Mouse (Mus musculus) midbrain, embryonic 16.5 days (tissue): ENCODE results near the gene Ttyh1. TPM values are rescaled to one million over a fixed set of nuclear protein-coding genes. Genes with fewer than 3 reads are reported as not detected.

Experiments
- ATAC-seq: fragments of 200-750 bp; cut with Nextera tagmentation; 2 replicates; pipeline ENCODE4 v1.8.0; 2017; ENCODE audit warnings: moderate TSS enrichment
- H3K27ac ChIP-seq: fragments of 300-500 bp; sonication (generic); 2 replicates; pipeline ENCODE4 v1.5.1; 2014; ENCODE audit warnings: mild to moderate bottlenecking, low read length, mixed read lengths
- H3K27me3 ChIP-seq: fragments of 300-500 bp; sonication (generic); 2 replicates; pipeline ENCODE4 v1.6.1; 2014; ENCODE audit warnings: low read depth, low read length, mixed read lengths; ENCODE audit not compliant: control insufficient read depth, insufficient read depth
- H3K36me3 ChIP-seq: fragments of 300-500 bp; sonication (generic); 2 replicates; pipeline ENCODE4 v1.6.1; 2014; ENCODE audit warnings: mild to moderate bottlenecking, low read length, moderate library complexity, mixed read lengths; ENCODE audit not compliant: control insufficient read depth, insufficient read depth
- H3K4me1 ChIP-seq: fragments of 300-500 bp; sonication (generic); 2 replicates; pipeline ENCODE4 v1.6.1; 2014; ENCODE audit warnings: mild to moderate bottlenecking, low read length, mixed read lengths; ENCODE audit not compliant: control insufficient read depth, insufficient read depth
- H3K4me2 ChIP-seq: fragments of 300-500 bp; sonication (generic); 2 replicates; pipeline ENCODE4 v1.6.1; 2014; ENCODE audit warnings: mild to moderate bottlenecking, low read length, mixed read lengths
- H3K4me3 ChIP-seq: fragments of 300-500 bp; sonication (generic); 2 replicates; pipeline ENCODE4 v1.5.1; 2014; ENCODE audit warnings: low read depth, mild to moderate bottlenecking, low read length, moderate library complexity, mixed read lengths
- H3K9ac ChIP-seq: fragments of 300-500 bp; sonication (generic); 2 replicates; pipeline ENCODE4 v1.6.1; 2014; ENCODE audit warnings: low read depth, low read length, mixed read lengths
- H3K9me3 ChIP-seq: fragments of 300-500 bp; sonication (generic); replicated peaks from 2 replicates; pipeline ENCODE4 v1.6.1; 2014; ENCODE audit warnings: mild to moderate bottlenecking, low read length, mixed read lengths; ENCODE audit not compliant: control insufficient read depth, poor library complexity, severe bottlenecking
- WGBS: fragments of 180-500 bp; shearing (Covaris S2); extraction: QIAGEN DNeasy Blood & Tissue Kit; methylation state at CpG from one replicate; pipeline ENCODE4 v1.1.7; 2014; 5-methylcytosine and 5-hydroxymethylcytosine counted together
- polyA plus RNA-seq: library from polyadenylated mRNA; unstranded; fragments of >200 nt; fragmentation: Nextera tagmentation; extraction: Ambion mirVana; gene quantifications from 2 replicates; pipeline ENCODE4 v1.2.1, GENCODE M21; 2015

Gene Ttyh1
- polyA plus RNA-seq, 1 experiment from 2014 or later: 158 TPM

GRCm38 (mm10) chr7:4117050-4117814 is 2.0 kb upstream of the Ttyh1 start:
- Histone ChIP-seq H3K36me3 (no peaks in the 10 kb centered on the region), H3K4me2 (no peak overlapping the region), H3K27me3 (no peaks in the 10 kb centered on the region), H3K27ac (no peak overlapping the region), H3K9ac (no peak overlapping the region), H3K9me3 (no peaks in the 10 kb centered on the region), H3K4me1 (peaks cover 20% of the 10 kb centered on the region), H3K4me3 (no peak overlapping the region)
- ATAC-seq: no peak
- 73% methylated on average over 8 of the region's 8 CpGs for WGBS

- no peak for ATAC-seq
These were observed 1.0 kb downstream of the Ttyh1 start for GRCm38 (mm10) chr7:4119976-4120921.

GRCm38 (mm10) chr7:4122076-4122768 is 3.0 kb downstream of the Ttyh1 start:
- H3K4me1 ChIP-seq: peaks cover 42% of the 10 kb centered on the region
- no peak for ATAC-seq
- peak overlapping the region; percentile 4; the same call in 1 of the 2 replicates for H3K4me3 ChIP-seq
- H3K9me3 ChIP-seq: no peaks in the 10 kb centered on the region
- no peaks in the 10 kb centered on the region for H3K27me3 ChIP-seq
- no peaks in the 10 kb centered on the region for H3K36me3 ChIP-seq
- 43% methylated on average over 11 of the region's 11 CpGs for whole genome bisulfite sequencing
- H3K9ac ChIP-seq: peak overlapping the region; percentile 94
- peak overlapping the region; percentile 90 for H3K27ac ChIP-seq
- H3K4me2 ChIP-seq: peak overlapping the region; percentile 71

More at GRCm38 (mm10) chr7:4119976-4120921, 1.0 kb downstream of the Ttyh1 start:
- H3K36me3 ChIP-seq: no peaks in the 10 kb centered on the region
- 4% methylated on average over 17 of the region's 19 CpGs for WGBS
- no peaks in the 10 kb centered on the region for H3K9me3 ChIP-seq
- H3K4me3 ChIP-seq: peak overlapping the region; percentile 87
- H3K27ac ChIP-seq: peak overlapping the region; percentile 90
- H3K4me1 ChIP-seq: peaks cover 39% of the 10 kb centered on the region
- peak overlapping the region; percentile 71 for H3K4me2 ChIP-seq
- H3K9ac ChIP-seq: peak overlapping the region; percentile 94
- no peaks in the 10 kb centered on the region for H3K27me3 ChIP-seq

- Histone ChIP-seq H3K9ac (peak overlapping the region; percentile 94), H3K4me2 (peak overlapping the region; percentile 71), H3K36me3 (no peaks in the 10 kb centered on the region), H3K9me3 (no peaks in the 10 kb centered on the region), H3K27me3 (no peaks in the 10 kb centered on the region), H3K27ac (peak overlapping the region; percentile 90), H3K4me1 (peaks cover 42% of the 10 kb centered on the region), H3K4me3 (no peak overlapping the region)
- WGBS: 80% methylated on average over 10 of the region's 10 CpGs
- ATAC-seq: no peak
These were observed 3.6 kb downstream of the Ttyh1 start for GRCm38 (mm10) chr7:4122783-4123182.

GRCm38 (mm10) chr7:4123732-4124131 is 4.5 kb downstream of the Ttyh1 start:
- Histone ChIP-seq H3K36me3 (no peaks in the 10 kb centered on the region), H3K4me3 (peak overlapping the region; percentile 30), H3K4me1 (peaks cover 41% of the 10 kb centered on the region), H3K9ac (peak overlapping the region; percentile 61), H3K9me3 (no peaks in the 10 kb centered on the region), H3K27me3 (no peaks in the 10 kb centered on the region), H3K27ac (peak overlapping the region; percentile 90), H3K4me2 (peak overlapping the region; percentile 54)
- WGBS: 0% methylated on average over 1 of the region's 1 CpGs
- peak; percentile 77 for ATAC-seq

GRCm38 (mm10) chr7:4124315-4124759 is 5.1 kb downstream of the Ttyh1 start:
- Histone ChIP-seq H3K4me3 (peak overlapping the region; percentile 30), H3K27me3 (no peaks in the 10 kb centered on the region), H3K4me1 (peaks cover 36% of the 10 kb centered on the region), H3K36me3 (no peaks in the 10 kb centered on the region), H3K27ac (peak overlapping the region; percentile 90), H3K9ac (peak overlapping the region; percentile 61), H3K9me3 (no peaks in the 10 kb centered on the region), H3K4me2 (peak overlapping the region; percentile 54)
- WGBS: under 1% methylated on average over 10 of the region's 10 CpGs
- peak; percentile 90 for ATAC-seq

- peak; percentile 7 for ATAC-seq
These were observed 5.6 kb downstream of the Ttyh1 start for GRCm38 (mm10) chr7:4124856-4125255.

GRCm38 (mm10) chr7:4125306-4125705 is 6.1 kb downstream of the Ttyh1 start:
- Histone ChIP-seq H3K36me3 (no peaks in the 10 kb centered on the region), H3K4me1 (peaks cover 35% of the 10 kb centered on the region), H3K27ac (peak overlapping the region; percentile 90), H3K27me3 (no peaks in the 10 kb centered on the region), H3K4me2 (no peak overlapping the region; the same call in 1 of the 2 replicates), H3K4me3 (no peak overlapping the region), H3K9ac (peak overlapping the region; percentile 15; the same call in 1 of the 2 replicates), H3K9me3 (no peaks in the 10 kb centered on the region)
- WGBS: 25% methylated on average over 9 of the region's 9 CpGs
- ATAC-seq: no peak

More at GRCm38 (mm10) chr7:4124856-4125255, 5.6 kb downstream of the Ttyh1 start:
- no peaks in the 10 kb centered on the region for H3K9me3 ChIP-seq
- no peaks in the 10 kb centered on the region for H3K27me3 ChIP-seq
- peak overlapping the region; percentile 30; the same call in 1 of the 2 replicates for H3K4me3 ChIP-seq
- peak overlapping the region; percentile 54 for H3K4me2 ChIP-seq
- peaks cover 36% of the 10 kb centered on the region for H3K4me1 ChIP-seq
- 7% methylated on average over 5 of the region's 5 CpGs for WGBS
- peak overlapping the region; percentile 90 for H3K27ac ChIP-seq
- peak overlapping the region; percentile 28; the same call in 1 of the 2 replicates for H3K9ac ChIP-seq
- no peaks in the 10 kb centered on the region for H3K36me3 ChIP-seq
